Mouse (Mus musculus): ENCODE measurements around the gene Rgs7bp.

Rgs7bp gene

GRCm38 (mm10) chr13:105054181-105054940 is at the start of gene Rgs7bp:
Gene Rgs7bp (minus strand): TSS chr13:105054930.
- DNase-seq: peak; percentile 86

GRCm38 (mm10) chr13:105104385-105104784 is 49.7 kb upstream of the Rgs7bp start:
- no peak for DNase-seq

GRCm38 (mm10) chr13:105100705-105101104 is 46.0 kb upstream of the Rgs7bp start:
- no peak for DNase-seq

GRCm38 (mm10) chr13:105096316-105096715 is 41.6 kb upstream of the Rgs7bp start:
- no peak for DNase-seq

GRCm38 (mm10) chr13:105089276-105089675 is 34.5 kb upstream of the Rgs7bp start:
- no peak for DNase-seq

GRCm38 (mm10) chr13:105081862-105082261 is 27.1 kb upstream of the Rgs7bp start, which contains the start of gene 4933425L06Rik:
Gene 4933425L06Rik (plus strand): TSS chr13:105082122.
- no peak for DNase-seq

GRCm38 (mm10) chr13:105066890-105067845 is 12.4 kb upstream of the Rgs7bp start:
- DNase-seq: no peak

GRCm38 (mm10) chr13:105066119-105066518 is 11.4 kb upstream of the Rgs7bp start:
- DNase-seq: no peak

- no peak for DNase-seq
These were observed 644 bp upstream of the Rgs7bp start for GRCm38 (mm10) chr13:105055374-105055773.

- no peak for DNase-seq
These were observed 195 bp upstream of the Rgs7bp start for GRCm38 (mm10) chr13:105054941-105055309.

GRCm38 (mm10) chr13:105053618-105054017 is 1.1 kb downstream of the Rgs7bp start:
- peak; percentile 61 for DNase-seq

GRCm38 (mm10) chr13:105051432-105051831 is 3.3 kb downstream of the Rgs7bp start:
- DNase-seq: no peak

- peak; percentile 38 for DNase-seq
These were observed 6.1 kb downstream of the Rgs7bp start for GRCm38 (mm10) chr13:105048662-105049061.

GRCm38 (mm10) chr13:105047377-105047776 is 7.4 kb downstream of the Rgs7bp start:
- peak; percentile 48 for DNase-seq

- DNase-seq: peak; percentile 63
These were observed 10.8 kb downstream of the Rgs7bp start for GRCm38 (mm10) chr13:105043882-105044281.

- DNase-seq: no peak
These were observed 16.4 kb downstream of the Rgs7bp start for GRCm38 (mm10) chr13:105038334-105038733.

- DNase-seq: no peak
These were observed 16.9 kb downstream of the Rgs7bp start for GRCm38 (mm10) chr13:105037816-105038215.

GRCm38 (mm10) chr13:105031882-105032281 is 22.8 kb downstream of the Rgs7bp start:
- DNase-seq: no peak

GRCm38 (mm10) chr13:105028276-105028675 is 26.5 kb downstream of the Rgs7bp start:
- no peak for DNase-seq

GRCm38 (mm10) chr13:105016577-105016976 is 38.2 kb downstream of the Rgs7bp start:
- DNase-seq: no peak

GRCm38 (mm10) chr13:105015710-105016404 is 38.9 kb downstream of the Rgs7bp start:
- DNase-seq: no peak

GRCm38 (mm10) chr13:105011300-105011699 is 43.4 kb downstream of the Rgs7bp start:
- no peak for DNase-seq

- no peak for DNase-seq
These were observed 45.8 kb downstream of the Rgs7bp start for GRCm38 (mm10) chr13:105008891-105009290.

Measured in cerebellum, adult 9-11 months (tissue).